Mouse (Mus musculus): ENCODE measurements at regions not wholly inside any gene's neighbourhood (a gene's known extent, or its start where the extent isn't known, plus 50 kb on each side); places are given as distances from the start of the nearest gene placed in this dataset.

GRCm38 (mm10) chr5:18414892-18415291 lies 54.7 kb upstream of the Gnai1 start:
- TF ChIP-seq CTCF (IDR thresholded peaks at IDR 0.05; ENCODE audit: low read depth) = no peak
- no peak overlapping the region for H3K4me3 ChIP-seq (ENCODE audit: low read depth, low read length)
- ATAC-seq (peak; percentile 66), DNase-seq (no peak)
- no peak overlapping the region for H3K9ac ChIP-seq
- no peaks in the 10 kb centered on the region for H3K4me1 ChIP-seq (ENCODE audit: insufficient read depth)
- H3K9me3 ChIP-seq (ENCODE audit: low read length) = no peaks in the 10 kb centered on the region
- no peaks in the 10 kb centered on the region for H3K36me3 ChIP-seq (ENCODE audit: insufficient read depth)
- H3K27me3 ChIP-seq (ENCODE audit: insufficient read depth, low read length) = no peaks in the 10 kb centered on the region
- 33% methylated on average over 3 of the region's 3 CpGs for WGBS
- no peak overlapping the region for H3K4me2 ChIP-seq (ENCODE audit: low read depth)
- no peak overlapping the region for H3K27ac ChIP-seq (ENCODE audit: low read depth, low read length)

All from forebrain, postnatal 0 days (tissue).